Mouse (Mus musculus) kidney, adult 2 months (tissue): ENCODE results near the gene Olfr194. TPM values are rescaled to one million over a fixed set of nuclear protein-coding genes. Genes with fewer than 3 reads are reported as not detected.
"Not testable (repeated sequence)": the region's sequence is repeated elsewhere in the genome, so short reads cannot be mapped to it uniquely, and the experiment has no call there.

Experiments
- DNase-seq: peaks from one replicate; pipeline ENCODE4 v3.0.0; 2021
- H3K27ac ChIP-seq: fragments of 200-500 bp; 2 replicates; pipeline ENCODE4 v1.5.1; 2012; ENCODE audit warnings: low read depth, low read length, control low read depth, inconsistent platforms; ENCODE audit not compliant: insufficient read depth
- H3K27me3 ChIP-seq: fragments of 200-500 bp; replicated peaks from 2 replicates; pipeline ENCODE4 v1.6.1; 2012; ENCODE audit warnings: mild to moderate bottlenecking, moderate library complexity, low read length, inconsistent platforms; ENCODE audit not compliant: control insufficient read depth, insufficient read depth
- H3K36me3 ChIP-seq: fragments of 200-500 bp; 2 replicates; pipeline ENCODE4 v1.6.1; 2012; ENCODE audit warnings: mild to moderate bottlenecking, moderate library complexity, low read length, inconsistent platforms; ENCODE audit not compliant: control insufficient read depth, insufficient read depth
- H3K4me1 ChIP-seq: fragments of 200-500 bp; 2 replicates; pipeline ENCODE4 v1.6.1; 2011; ENCODE audit warnings: low read length; ENCODE audit not compliant: control insufficient read depth, insufficient read depth
- H3K4me3 ChIP-seq: fragments of 200-500 bp; 2 replicates; pipeline ENCODE4 v1.5.1; 2011; ENCODE audit warnings: mild to moderate bottlenecking, low read depth, low read length, control low read depth; ENCODE audit not compliant: insufficient read depth
- CTCF ChIP-seq: fragments of 200-500 bp; conservative IDR thresholded peaks from 2 replicates; pipeline ENCODE4 v1.5.1; 2011; ENCODE audit warnings: low read depth, mild to moderate bottlenecking, control low read depth, low read length, moderate library complexity, mixed read lengths; ENCODE audit not compliant: insufficient read depth, insufficient read length
- POLR2A ChIP-seq: fragments of 200-500 bp; IDR thresholded peaks from one replicate; pipeline ENCODE4 v1.6.1; 2011; ENCODE audit warnings: low read depth, low read length, control low read depth
- WGBS: fragments of 180-500 bp; shearing (Covaris S2); methylation state at CpG from one replicate; pipeline ENCODE4 v1.1.7; 2018; 5-methylcytosine and 5-hydroxymethylcytosine counted together
- polyA plus RNA-seq: library from polyadenylated mRNA; depleted of rRNA; stranded (reverse); fragments of >200 nt; gene quantifications from 2 replicates; pipeline ENCODE4 v1.2.3, GENCODE M21; 2012; rRNA removed

Olfr194 gene
- not detected in 2 replicates for polyA plus RNA-seq

- Histone ChIP-seq H3K36me3 (no peaks in the 10 kb centered on the region), H3K4me3 (no peak within 1 kb of the TSS), H3K27me3 (no peaks in the 10 kb centered on the region), H3K4me1 (no peaks in the 10 kb centered on the region), H3K27ac (no peak within 1 kb of the TSS)
- TF ChIP-seq POLR2A = no peak
- no peak for TF ChIP-seq CTCF
- DNase-seq = no peak
Measured at GRCm38 (mm10) chr16:59120969-59121368, at the start of gene Olfr194. TSS of gene Olfr194 (minus strand) at chr16:59121069.

- 72% methylated on average over 3 of the region's 3 CpGs for WGBS
- TF ChIP-seq CTCF (no peak), POLR2A (no peak)
- no peak for DNase-seq
Measured at GRCm38 (mm10) chr16:59170354-59170753, 49.5 kb upstream of the Olfr194 start, which contains the start of gene Olfr196. TSS of gene Olfr196 (minus strand) at chr16:59170454.

GRCm38 (mm10) chr16:59151996-59152395, 31.1 kb upstream of the Olfr194 start:
- Histone ChIP-seq H3K27ac (no peak overlapping the region), H3K27me3 (no peaks in the 10 kb centered on the region), H3K4me1 (no peaks in the 10 kb centered on the region), H3K4me3 (no peak overlapping the region), H3K36me3 (no peaks in the 10 kb centered on the region)
- no peak for DNase-seq
- 87% methylated on average over 2 of the region's 2 CpGs for WGBS
- no peak for TF ChIP-seq POLR2A
- no peak for TF ChIP-seq CTCF

More at GRCm38 (mm10) chr16:59170354-59170753, 49.5 kb upstream of the Olfr194 start, which contains the start of gene Olfr196:
- Histone ChIP-seq H3K27ac (no peak within 1 kb of the TSS), H3K36me3 (no peaks in the 10 kb centered on the region), H3K4me1 (no peaks in the 10 kb centered on the region), H3K4me3 (no peak within 1 kb of the TSS), H3K27me3 (no peaks in the 10 kb centered on the region)

GRCm38 (mm10) chr16:59146746-59147145, 25.9 kb upstream of the Olfr194 start, which contains the start of gene Olfr195:
TSS of gene Olfr195 (plus strand) at chr16:59147046.
- WGBS = 85% methylated on average over 1 of the region's 1 CpGs

GRCm38 (mm10) chr16:59141105-59141504, 20.2 kb upstream of the Olfr194 start:
- no peaks in the 10 kb centered on the region for H3K27me3 ChIP-seq
- TF ChIP-seq CTCF = no peak
- no peak for TF ChIP-seq POLR2A
- no peaks in the 10 kb centered on the region for H3K4me1 ChIP-seq
- no peaks in the 10 kb centered on the region for H3K36me3 ChIP-seq
- no peak overlapping the region for H3K27ac ChIP-seq
- peak; percentile 3 for DNase-seq
- no peak overlapping the region for H3K4me3 ChIP-seq

More at GRCm38 (mm10) chr16:59146746-59147145, 25.9 kb upstream of the Olfr194 start, which contains the start of gene Olfr195:
- no peak for DNase-seq
- no peaks in the 10 kb centered on the region for H3K4me1 ChIP-seq
- no peak within 1 kb of the TSS for H3K27ac ChIP-seq
- no peak within 1 kb of the TSS for H3K4me3 ChIP-seq
- H3K27me3 ChIP-seq = no peaks in the 10 kb centered on the region
- TF ChIP-seq CTCF = no peak
- H3K36me3 ChIP-seq = no peaks in the 10 kb centered on the region

- Histone ChIP-seq H3K27me3 (no peaks in the 10 kb centered on the region), H3K4me3 (no peak overlapping the region), H3K36me3 (no peaks in the 10 kb centered on the region), H3K4me1 (no peaks in the 10 kb centered on the region), H3K27ac (no peak overlapping the region)
- no peak for DNase-seq
- WGBS = 50% methylated on average over 1 of the region's 1 CpGs
- no peak for TF ChIP-seq CTCF
- TF ChIP-seq POLR2A = no peak
Measured at GRCm38 (mm10) chr16:59130740-59131139, 9.9 kb upstream of the Olfr194 start.

- Histone ChIP-seq H3K27ac (no peak within 1 kb of the TSS), H3K4me3 (no peak within 1 kb of the TSS), H3K4me1 (no peaks in the 10 kb centered on the region), H3K27me3 (no peaks in the 10 kb centered on the region), H3K36me3 (no peaks in the 10 kb centered on the region)
- no peak for TF ChIP-seq POLR2A
- no peak for TF ChIP-seq CTCF
- DNase-seq = no peak
- WGBS = 89% methylated on average over 1 of the region's 1 CpGs
Measured at GRCm38 (mm10) chr16:59111781-59112180, 9.1 kb downstream of the Olfr194 start, which contains the start of gene Olfr193. TSS of gene Olfr193 (minus strand) at chr16:59111881.

GRCm38 (mm10) chr16:59108522-59108921, 12.3 kb downstream of the Olfr194 start:
- DNase-seq, H3K4me3 ChIP-seq, H3K4me1 ChIP-seq, H3K27ac ChIP-seq, H3K36me3 ChIP-seq, H3K27me3 ChIP-seq: not testable (repeated sequence)
- 50% methylated on average over 5 of the region's 5 CpGs for WGBS
